Mouse (Mus musculus): Measurements from ENCODE around the gene Hgfac. TPM values are rescaled to one million over a fixed set of nuclear protein-coding genes. Genes with fewer than 3 reads are reported as not detected.
A peak's percentile ranks its signal among the peaks of the same experiment; 100 is the strongest.

Gene Hgfac
- polyA plus RNA-seq, 1 experiment from 2014 or later, result 1.6 TPM

- H3K4me1 ChIP-seq (replicated peaks; ENCODE audit: control insufficient read depth, insufficient read depth), result no peaks in the 10 kb centered on the region; the same call in none of the 2 replicates
- H3K4me3 ChIP-seq (ENCODE audit: low read depth, low read length), result no peak overlapping the region
- no peak overlapping the region for H3K27ac ChIP-seq (replicated peaks)
- DNase-seq (ENCODE audit: low spot score) (no peak), ATAC-seq (ENCODE audit: low FRiP score, low TSS enrichment) (no peak)
- 73% methylated on average over 6 of the region's 6 CpGs for WGBS
- no peak overlapping the region for H3K4me2 ChIP-seq (replicated peaks; ENCODE audit: low read depth)
- H3K36me3 ChIP-seq (ENCODE audit: control insufficient read depth, insufficient read depth, low read length), result peaks cover 2% of the 10 kb centered on the region; the same call in 1 of the 2 replicates
- TF ChIP-seq EP300 (optimal IDR thresholded peaks at IDR 0.05), result no peak
- no peak for TF ChIP-seq CTCF (IDR thresholded peaks at IDR 0.05; ENCODE audit: low read depth)
- H3K9me3 ChIP-seq (ENCODE audit: control insufficient read depth, low read length), result no peaks in the 10 kb centered on the region
- H3K27me3 ChIP-seq (ENCODE audit: control insufficient read depth, insufficient read depth, low read length), result no peaks in the 10 kb centered on the region
- no peak overlapping the region for H3K9ac ChIP-seq (ENCODE audit: low read length)
Measured at GRCm38 (mm10) chr5:35014036-35014435, 27.3 kb upstream of the Hgfac start.

- DNase-seq (ENCODE audit: low spot score), result no peak
- WGBS, result 44% methylated on average over 9 of the region's 9 CpGs
Measured at GRCm38 (mm10) chr5:35019673-35020300, 21.5 kb upstream of the Hgfac start.

GRCm38 (mm10) chr5:35020410-35021241 lies 20.7 kb upstream of the Hgfac start:
- Histone ChIP-seq H3K9ac (ENCODE audit: low read length) (peak overlapping the region; percentile 23; the same call in 1 of the 2 replicates), H3K9me3 (ENCODE audit: control insufficient read depth, low read length) (no peaks in the 10 kb centered on the region), H3K36me3 (ENCODE audit: control insufficient read depth, insufficient read depth, low read length) (no peaks in the 10 kb centered on the region), H3K4me1 (replicated peaks; ENCODE audit: control insufficient read depth, insufficient read depth) (peaks cover 8% of the 10 kb centered on the region), H3K4me2 (replicated peaks; ENCODE audit: low read depth) (no peak overlapping the region), H3K4me3 (ENCODE audit: low read depth, low read length) (no peak overlapping the region), H3K27ac (replicated peaks) (peak overlapping the region; percentile 58), H3K27me3 (ENCODE audit: control insufficient read depth, insufficient read depth, low read length) (no peaks in the 10 kb centered on the region)
- TF ChIP-seq CTCF (IDR thresholded peaks at IDR 0.05; ENCODE audit: low read depth), result no peak
- TF ChIP-seq EP300 (optimal IDR thresholded peaks at IDR 0.05), result no peak
- ATAC-seq (ENCODE audit: low FRiP score, low TSS enrichment) (peak; percentile 84), DNase-seq (ENCODE audit: low spot score) (peak; percentile 33)
- WGBS, result 55% methylated on average over 9 of the region's 9 CpGs

More at GRCm38 (mm10) chr5:35019673-35020300, 21.5 kb upstream of the Hgfac start:
- Histone ChIP-seq H3K36me3 (ENCODE audit: control insufficient read depth, insufficient read depth, low read length) (no peaks in the 10 kb centered on the region), H3K4me2 (replicated peaks; ENCODE audit: low read depth) (no peak overlapping the region), H3K27me3 (ENCODE audit: control insufficient read depth, insufficient read depth, low read length) (no peaks in the 10 kb centered on the region), H3K27ac (replicated peaks) (peak overlapping the region; percentile 58; the same call in 1 of the 2 replicates), H3K4me3 (ENCODE audit: low read depth, low read length) (no peak overlapping the region), H3K9ac (ENCODE audit: low read length) (0 out of 2 replicates have a peak overlapping the region, but pooled peaks have one; percentile 23), H3K9me3 (ENCODE audit: control insufficient read depth, low read length) (no peaks in the 10 kb centered on the region), H3K4me1 (replicated peaks; ENCODE audit: control insufficient read depth, insufficient read depth) (peaks cover 8% of the 10 kb centered on the region)
- TF ChIP-seq CTCF (IDR thresholded peaks at IDR 0.05; ENCODE audit: low read depth) (no peak), EP300 (optimal IDR thresholded peaks at IDR 0.05) (no peak)
- peak; percentile 45; the same call in 1 of the 2 replicates for ATAC-seq (ENCODE audit: low FRiP score, low TSS enrichment)

- no peak overlapping the region for H3K4me3 ChIP-seq (ENCODE audit: low read depth, low read length)
- 27% methylated on average over 2 of the region's 2 CpGs for WGBS
- H3K36me3 ChIP-seq (ENCODE audit: control insufficient read depth, insufficient read depth, low read length), result peaks cover 15% of the 10 kb centered on the region
- no peak overlapping the region for H3K9ac ChIP-seq (ENCODE audit: low read length)
- H3K9me3 ChIP-seq (ENCODE audit: control insufficient read depth, low read length), result no peaks in the 10 kb centered on the region
- no peak overlapping the region for H3K27ac ChIP-seq (replicated peaks)
- H3K27me3 ChIP-seq (ENCODE audit: control insufficient read depth, insufficient read depth, low read length), result no peaks in the 10 kb centered on the region
- H3K4me1 ChIP-seq (replicated peaks; ENCODE audit: control insufficient read depth, insufficient read depth), result peaks cover 2% of the 10 kb centered on the region; the same call in 1 of the 2 replicates
- ATAC-seq (ENCODE audit: low FRiP score, low TSS enrichment), result peak; percentile 58; the same call in 1 of the 2 replicates
- no peak overlapping the region for H3K4me2 ChIP-seq (replicated peaks; ENCODE audit: low read depth)
- TF ChIP-seq EP300 (optimal IDR thresholded peaks at IDR 0.05), result no peak
- peak; percentile 83 for TF ChIP-seq CTCF (IDR thresholded peaks at IDR 0.05; ENCODE audit: low read depth)
- DNase-seq (ENCODE audit: low spot score), result peak; percentile 78
Measured at GRCm38 (mm10) chr5:35024975-35025374, 16.3 kb upstream of the Hgfac start.

- no peak for TF ChIP-seq CTCF (IDR thresholded peaks at IDR 0.05; ENCODE audit: low read depth)
- no peak for DNase-seq (ENCODE audit: low spot score)
- no peak overlapping the region for H3K4me2 ChIP-seq (replicated peaks; ENCODE audit: low read depth)
- no peaks in the 10 kb centered on the region for H3K27me3 ChIP-seq (ENCODE audit: control insufficient read depth, insufficient read depth, low read length)
- no peak overlapping the region for H3K9ac ChIP-seq (ENCODE audit: low read length)
- 89% methylated on average over 1 of the region's 1 CpGs for WGBS
- ATAC-seq (ENCODE audit: low FRiP score, low TSS enrichment), result no peak
- no peak overlapping the region for H3K4me3 ChIP-seq (ENCODE audit: low read depth, low read length)
- H3K4me1 ChIP-seq (replicated peaks; ENCODE audit: control insufficient read depth, insufficient read depth), result no peaks in the 10 kb centered on the region
- H3K27ac ChIP-seq (replicated peaks), result no peak overlapping the region
- H3K36me3 ChIP-seq (ENCODE audit: control insufficient read depth, insufficient read depth, low read length), result peaks cover 23% of the 10 kb centered on the region
- H3K9me3 ChIP-seq (ENCODE audit: control insufficient read depth, low read length), result no peaks in the 10 kb centered on the region
Measured at GRCm38 (mm10) chr5:35029303-35029702, 12.0 kb upstream of the Hgfac start.
